Mouse (Mus musculus) heart, embryonic 12.5 days (tissue): Measurements from ENCODE around the gene Siae. TPM values are rescaled to one million over a fixed set of nuclear protein-coding genes. Genes with fewer than 3 reads are reported as not detected.

Experiments
- ATAC-seq: fragments of 200-750 bp; cut with Nextera tagmentation; 2 replicates; pipeline ENCODE4 v1.8.0; 2017; ENCODE audit warnings: moderate TSS enrichment, moderate library complexity; ENCODE audit not compliant: insufficient number of reproducible peaks, low FRiP score
- H3K27ac ChIP-seq: fragments of 300-500 bp; sonication (generic); 2 replicates; pipeline ENCODE4 v1.5.1; 2016; ENCODE audit warnings: mild to moderate bottlenecking, moderate library complexity; ENCODE audit not compliant: poor library complexity, severe bottlenecking
- H3K27me3 ChIP-seq: fragments of 300-500 bp; sonication (generic); replicated peaks from 2 replicates; pipeline ENCODE4 v1.6.1; 2016; ENCODE audit warnings: mild to moderate bottlenecking, moderate library complexity
- H3K36me3 ChIP-seq: fragments of 300-500 bp; sonication (generic); 2 replicates; pipeline ENCODE4 v1.6.1; 2016; ENCODE audit warnings: mild to moderate bottlenecking, moderate library complexity
- H3K4me1 ChIP-seq: fragments of 300-500 bp; sonication (generic); replicated peaks from 2 replicates; pipeline ENCODE4 v1.6.1; 2016; ENCODE audit warnings: mild to moderate bottlenecking
- H3K4me2 ChIP-seq: fragments of 300-500 bp; sonication (generic); 2 replicates; pipeline ENCODE4 v1.6.1; 2016; ENCODE audit warnings: mild to moderate bottlenecking, moderate library complexity
- H3K4me3 ChIP-seq: fragments of 300-500 bp; sonication (generic); 2 replicates; pipeline ENCODE4 v1.5.1; 2016; ENCODE audit warnings: mild to moderate bottlenecking
- H3K9ac ChIP-seq: fragments of 300-500 bp; sonication (generic); 2 replicates; pipeline ENCODE4 v1.6.1; 2016; ENCODE audit warnings: mild to moderate bottlenecking, moderate library complexity
- H3K9me3 ChIP-seq: fragments of 300-500 bp; sonication (generic); replicated peaks from 2 replicates; pipeline ENCODE4 v1.6.1; 2016; ENCODE audit warnings: mild to moderate bottlenecking, moderate library complexity
- WGBS: fragments of 180-500 bp; shearing (Covaris S2); methylation state at CpG from one replicate; pipeline ENCODE4 v1.1.7; 2016; 5-methylcytosine and 5-hydroxymethylcytosine counted together
- polyA plus RNA-seq: library from polyadenylated mRNA; unstranded; fragments of >200 nt; fragmentation: Nextera tagmentation; extraction: Ambion mirVana; gene quantifications from 2 replicates; pipeline ENCODE4 v1.2.1, GENCODE M21; 2016

Gene Siae
- polyA plus RNA-seq, 1 experiment from 2014 or later, result 11.1 TPM

DNA sequence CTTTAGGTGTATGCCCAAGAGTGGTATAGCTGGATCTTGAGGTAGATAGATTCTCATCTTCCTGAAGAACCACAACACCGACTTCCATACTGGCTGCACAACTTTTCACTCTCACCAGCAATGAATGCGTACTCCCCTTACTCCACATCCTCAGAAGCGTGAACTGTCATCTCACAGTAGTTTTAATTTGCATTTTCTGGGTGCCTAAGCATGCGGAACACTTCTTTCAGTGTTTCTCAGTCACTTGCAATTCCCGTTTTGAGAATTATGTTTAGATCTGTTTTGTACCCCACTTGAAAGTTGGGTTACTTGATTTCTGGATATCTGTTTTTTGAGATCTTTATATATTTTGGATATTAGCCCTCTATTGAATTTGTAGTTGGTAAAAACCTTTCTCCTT is 28.1 kb downstream of the Siae start:
- Histone ChIP-seq H3K4me3 (no peak overlapping the region), H3K4me1 (no peaks in the 10 kb centered on the region), H3K27ac (no peak overlapping the region), H3K4me2 (no peak overlapping the region), H3K27me3 (no peaks in the 10 kb centered on the region), H3K9ac (no peak overlapping the region), H3K9me3 (no peaks in the 10 kb centered on the region; the same call in 1 of the 2 replicates), H3K36me3 (no peaks in the 10 kb centered on the region)
- 83% methylated on average over 5 of the region's 5 CpGs for WGBS
- ATAC-seq, result no peak

DNA sequence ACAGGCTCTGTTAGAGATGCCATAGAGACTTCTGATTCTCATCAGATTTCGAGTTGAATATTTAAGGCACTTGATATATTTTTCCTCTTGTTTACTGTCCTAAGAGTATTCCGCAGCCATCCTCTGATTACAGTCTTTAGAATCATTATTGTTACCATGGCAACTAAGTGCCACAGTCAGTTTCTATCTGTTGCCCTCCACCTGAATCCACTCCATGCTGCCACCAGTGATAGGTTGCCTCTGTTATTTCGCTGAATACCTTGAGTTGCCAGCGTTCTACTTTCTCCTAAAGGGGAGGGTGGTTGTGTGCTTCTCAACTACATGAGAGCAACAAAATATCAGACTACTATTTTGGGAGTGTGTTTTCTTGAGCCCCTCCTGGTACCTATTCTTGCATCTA is 31.2 kb downstream of the Siae start:
- Histone ChIP-seq H3K27ac (no peak overlapping the region), H3K4me1 (no peaks in the 10 kb centered on the region), H3K4me3 (no peak overlapping the region), H3K9ac (no peak overlapping the region), H3K36me3 (no peaks in the 10 kb centered on the region), H3K4me2 (no peak overlapping the region), H3K9me3 (no peaks in the 10 kb centered on the region; the same call in 1 of the 2 replicates), H3K27me3 (no peaks in the 10 kb centered on the region)
- WGBS, result 77% methylated on average over 4 of the region's 4 CpGs
- ATAC-seq, result no peak

DNA sequence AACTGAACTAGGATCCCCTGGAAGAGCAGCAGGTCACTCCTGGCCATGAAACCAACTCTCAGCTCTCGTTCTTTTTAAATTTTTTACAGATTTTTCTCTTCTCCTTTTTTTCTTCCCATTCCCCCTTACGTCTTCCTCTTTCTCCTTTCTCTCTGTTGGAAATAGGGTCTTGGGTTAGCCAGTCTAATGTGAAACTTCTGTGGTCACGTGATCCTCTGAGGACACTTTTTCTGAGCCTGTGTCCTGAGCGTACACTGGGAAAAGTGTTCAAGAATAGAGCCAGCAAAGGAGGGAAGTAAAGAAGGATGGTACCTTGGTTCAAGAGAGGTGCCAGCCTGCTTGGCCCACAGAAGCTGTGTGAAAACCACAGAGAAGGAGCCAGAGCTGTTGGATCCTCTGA is 34.9 kb downstream of the Siae start:
- no peaks in the 10 kb centered on the region; the same call in 1 of the 2 replicates for H3K9me3 ChIP-seq
- ATAC-seq, result no peak
- no peaks in the 10 kb centered on the region for H3K36me3 ChIP-seq
- H3K4me1 ChIP-seq, result no peaks in the 10 kb centered on the region
- no peak overlapping the region for H3K4me2 ChIP-seq
- no peak overlapping the region for H3K27ac ChIP-seq
- H3K4me3 ChIP-seq, result no peak overlapping the region
- 76% methylated on average over 4 of the region's 4 CpGs for WGBS
- no peaks in the 10 kb centered on the region for H3K27me3 ChIP-seq
- H3K9ac ChIP-seq, result no peak overlapping the region

DNA sequence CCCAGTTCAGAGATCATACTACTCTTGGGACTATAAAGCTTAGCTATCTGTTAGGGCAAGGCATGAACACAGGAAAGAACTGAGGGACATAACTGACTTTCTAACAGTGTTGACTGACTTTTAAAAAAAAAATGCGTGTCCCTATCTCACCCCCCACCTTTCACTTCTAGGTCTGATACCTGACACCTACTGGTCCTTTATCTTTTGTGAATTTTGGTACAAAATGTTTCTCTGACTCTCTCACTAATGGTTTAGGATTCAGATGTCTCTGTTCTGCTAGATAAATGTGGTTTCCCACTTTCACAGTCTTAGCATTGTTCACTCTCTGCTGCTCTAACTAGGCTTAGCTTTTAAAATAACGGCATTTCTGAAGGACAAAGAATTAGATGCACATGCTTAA is 36.5 kb downstream of the Siae start:
- H3K4me3 ChIP-seq, result no peak overlapping the region
- H3K9ac ChIP-seq, result no peak overlapping the region
- no peaks in the 10 kb centered on the region for H3K36me3 ChIP-seq
- H3K4me2 ChIP-seq, result no peak overlapping the region
- no peaks in the 10 kb centered on the region; the same call in 1 of the 2 replicates for H3K9me3 ChIP-seq
- no peak overlapping the region for H3K27ac ChIP-seq
- no peak for ATAC-seq
- no peaks in the 10 kb centered on the region for H3K4me1 ChIP-seq
- WGBS, result 60% methylated on average over 2 of the region's 2 CpGs
- H3K27me3 ChIP-seq, result no peaks in the 10 kb centered on the region

DNA sequence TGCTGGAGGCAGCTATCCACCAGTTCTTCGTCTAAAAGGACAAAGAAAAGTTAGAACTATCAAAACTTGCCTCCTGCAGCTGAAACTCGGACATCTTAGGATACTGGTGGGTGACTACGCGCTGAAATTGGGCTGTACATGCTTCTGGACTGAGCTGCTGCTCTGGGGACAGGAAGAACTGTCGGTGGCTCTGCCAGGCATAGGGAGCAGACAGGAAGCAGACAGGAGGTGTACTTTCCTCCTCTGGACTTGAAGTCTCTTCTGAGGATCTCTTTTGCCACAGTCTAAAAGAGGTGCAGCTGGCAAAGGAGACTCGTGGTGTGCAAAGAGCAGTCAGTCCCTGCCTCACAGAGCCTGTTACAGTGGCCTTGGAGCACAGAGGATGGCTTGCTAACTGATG is 37.1 kb downstream of the Siae start:
- Histone ChIP-seq H3K4me3 (no peak overlapping the region), H3K9me3 (no peaks in the 10 kb centered on the region; the same call in 1 of the 2 replicates), H3K27ac (no peak overlapping the region), H3K27me3 (no peaks in the 10 kb centered on the region), H3K9ac (no peak overlapping the region), H3K36me3 (no peaks in the 10 kb centered on the region), H3K4me1 (no peaks in the 10 kb centered on the region), H3K4me2 (no peak overlapping the region)
- WGBS, result 40% methylated on average over 6 of the region's 6 CpGs
- no peak for ATAC-seq

DNA sequence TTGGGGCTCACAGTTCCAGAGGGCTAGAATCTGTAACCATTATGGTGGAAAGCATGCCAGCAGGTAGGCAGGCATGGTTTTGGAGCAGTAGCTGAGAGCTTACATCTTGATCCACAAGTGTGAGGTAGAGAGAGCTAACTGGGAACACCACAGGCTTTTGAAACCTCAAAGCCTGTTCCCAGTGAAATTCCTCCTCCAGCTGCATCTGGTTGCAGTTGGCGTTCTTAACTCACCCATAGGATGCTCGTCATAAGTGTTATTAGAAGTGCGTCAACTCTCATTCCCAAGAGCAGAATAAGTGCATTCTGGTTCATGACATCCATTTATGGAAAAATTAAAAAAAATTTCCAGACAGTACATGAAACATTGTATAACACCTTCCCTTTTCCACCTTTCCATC is 38.2 kb downstream of the Siae start:
- H3K4me3 ChIP-seq, result no peak overlapping the region
- WGBS, result 92% methylated on average over 3 of the region's 3 CpGs
- H3K9me3 ChIP-seq, result no peaks in the 10 kb centered on the region
- no peak overlapping the region for H3K27ac ChIP-seq
- H3K36me3 ChIP-seq, result no peaks in the 10 kb centered on the region
- no peaks in the 10 kb centered on the region for H3K4me1 ChIP-seq
- H3K4me2 ChIP-seq, result no peak overlapping the region
- ATAC-seq, result no peak
- no peak overlapping the region for H3K9ac ChIP-seq
- H3K27me3 ChIP-seq, result no peaks in the 10 kb centered on the region

DNA sequence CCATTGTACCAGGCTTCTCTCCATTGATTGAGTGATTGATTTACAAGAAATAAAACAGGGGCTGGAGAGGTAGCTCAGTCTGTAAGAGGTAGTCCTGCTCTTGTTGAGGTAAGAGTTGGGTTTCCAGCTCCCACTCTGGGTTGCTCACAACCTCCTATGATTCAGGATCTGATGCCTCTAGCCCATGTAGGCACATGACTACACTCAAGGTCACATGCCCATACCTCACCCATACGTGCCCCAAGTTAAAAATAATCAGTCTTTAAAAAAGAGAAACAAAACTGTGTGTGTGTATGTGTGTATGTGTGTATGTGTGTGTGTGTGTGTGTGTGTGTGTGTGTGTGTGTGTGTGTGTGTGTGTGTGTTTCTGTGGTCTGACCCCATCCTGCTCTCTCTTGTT is 40.1 kb downstream of the Siae start:
- Histone ChIP-seq H3K4me3 (no peak overlapping the region), H3K9me3 (no peaks in the 10 kb centered on the region)
- 60% methylated on average over 1 of the region's 1 CpGs for WGBS

DNA sequence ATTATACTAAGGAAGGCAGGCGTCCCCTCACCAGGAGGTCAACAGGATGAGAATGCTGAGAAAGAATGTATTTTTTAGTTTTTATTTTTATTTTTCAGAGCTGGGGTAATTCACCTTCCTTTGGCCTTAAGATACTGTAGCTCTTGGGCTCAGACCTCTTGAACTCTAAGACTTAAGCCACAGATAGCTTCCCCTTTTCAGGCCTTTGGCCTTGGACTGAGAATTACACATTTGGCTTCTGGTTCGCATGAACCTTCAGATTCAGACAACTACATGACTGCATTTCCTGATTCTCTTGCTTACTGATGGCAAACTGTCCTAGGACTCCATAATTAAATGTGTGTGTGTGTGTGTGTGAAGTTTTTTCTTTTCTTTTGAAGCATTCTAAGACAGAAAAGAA is 43.1 kb downstream of the Siae start:
- 91% methylated on average over 2 of the region's 2 CpGs for WGBS
- H3K9ac ChIP-seq, result no peak overlapping the region
- no peaks in the 10 kb centered on the region for H3K36me3 ChIP-seq
- H3K27me3 ChIP-seq, result no peaks in the 10 kb centered on the region
- H3K9me3 ChIP-seq, result no peaks in the 10 kb centered on the region
- no peak overlapping the region for H3K27ac ChIP-seq
- H3K4me1 ChIP-seq, result no peaks in the 10 kb centered on the region
- H3K4me3 ChIP-seq, result no peak overlapping the region
- H3K4me2 ChIP-seq, result no peak overlapping the region
- no peak for ATAC-seq

More for the DNA sequence above, 40.1 kb downstream of the Siae start:
- ATAC-seq, result no peak
- H3K27me3 ChIP-seq, result no peaks in the 10 kb centered on the region
- no peak overlapping the region for H3K9ac ChIP-seq
- H3K4me1 ChIP-seq, result no peaks in the 10 kb centered on the region
- H3K4me2 ChIP-seq, result no peak overlapping the region
- no peaks in the 10 kb centered on the region for H3K36me3 ChIP-seq
- no peak overlapping the region for H3K27ac ChIP-seq

DNA sequence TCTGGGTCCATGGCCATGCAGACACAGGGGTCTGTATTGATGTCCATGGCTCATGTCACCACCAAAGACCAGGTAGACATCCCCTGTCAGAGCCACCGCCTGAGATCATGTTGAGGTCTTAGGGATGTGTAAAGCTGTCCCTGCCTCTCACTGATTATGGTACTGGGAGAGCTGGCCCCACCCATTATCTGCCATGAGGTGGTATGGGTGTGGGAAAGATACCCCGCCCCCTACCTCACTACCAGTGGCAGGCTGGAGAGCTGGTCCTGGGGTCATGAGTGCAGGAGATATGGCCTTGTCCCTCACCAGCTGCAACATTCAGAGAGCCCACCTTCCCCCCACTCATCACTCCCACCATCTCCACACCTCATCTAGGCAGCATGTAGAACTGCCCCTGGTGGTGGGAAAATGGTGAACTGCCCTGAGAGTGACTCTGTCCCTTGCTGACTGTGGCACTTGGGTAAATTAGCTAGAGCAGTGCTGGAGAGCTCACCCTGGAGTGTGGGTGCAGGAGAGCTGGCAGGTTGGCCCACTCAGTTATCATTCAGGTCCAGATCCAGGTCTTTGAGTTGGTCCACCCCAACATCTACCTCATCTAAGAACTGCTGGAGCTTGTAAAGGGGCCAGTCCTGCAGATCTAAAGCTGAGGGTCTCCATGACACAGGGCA is 45.2 kb downstream of the Siae start:
- Histone ChIP-seq H3K4me3 (no peak overlapping the region), H3K4me2 (no peak overlapping the region), H3K9me3 (no peaks in the 10 kb centered on the region), H3K4me1 (no peaks in the 10 kb centered on the region), H3K27ac (no peak overlapping the region), H3K36me3 (no peaks in the 10 kb centered on the region), H3K27me3 (no peaks in the 10 kb centered on the region), H3K9ac (no peak overlapping the region)
- 80% methylated on average over 2 of the region's 2 CpGs for WGBS
- peak; percentile 9; the same call in 1 of the 2 replicates for ATAC-seq

DNA sequence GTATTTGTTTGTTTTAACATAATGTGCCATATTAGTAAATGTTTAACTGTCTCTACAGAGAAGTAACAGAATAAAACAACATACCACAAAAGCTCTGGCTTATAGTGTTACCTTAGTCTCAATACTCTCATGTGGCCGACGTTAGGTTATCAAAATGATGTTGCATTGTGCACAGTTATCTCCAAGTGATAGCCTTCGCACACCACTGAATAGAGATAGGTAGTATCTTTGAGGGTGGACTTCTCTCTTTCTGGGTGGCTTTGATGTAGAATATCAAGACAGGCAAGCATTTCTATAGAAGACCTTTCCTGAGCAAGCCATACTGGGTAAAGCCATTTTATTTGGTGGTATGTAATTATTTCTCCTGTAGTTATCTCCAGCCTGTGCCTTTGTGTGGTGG is 49.6 kb downstream of the Siae start:
- H3K4me2 ChIP-seq, result no peak overlapping the region
- WGBS, result 64% methylated on average over 3 of the region's 3 CpGs
- no peaks in the 10 kb centered on the region for H3K36me3 ChIP-seq
- H3K4me3 ChIP-seq, result no peak overlapping the region
- H3K4me1 ChIP-seq, result no peaks in the 10 kb centered on the region
- ATAC-seq, result no peak
- no peaks in the 10 kb centered on the region for H3K9me3 ChIP-seq
- no peak overlapping the region for H3K27ac ChIP-seq
- H3K9ac ChIP-seq, result no peak overlapping the region
- no peaks in the 10 kb centered on the region for H3K27me3 ChIP-seq

DNA sequence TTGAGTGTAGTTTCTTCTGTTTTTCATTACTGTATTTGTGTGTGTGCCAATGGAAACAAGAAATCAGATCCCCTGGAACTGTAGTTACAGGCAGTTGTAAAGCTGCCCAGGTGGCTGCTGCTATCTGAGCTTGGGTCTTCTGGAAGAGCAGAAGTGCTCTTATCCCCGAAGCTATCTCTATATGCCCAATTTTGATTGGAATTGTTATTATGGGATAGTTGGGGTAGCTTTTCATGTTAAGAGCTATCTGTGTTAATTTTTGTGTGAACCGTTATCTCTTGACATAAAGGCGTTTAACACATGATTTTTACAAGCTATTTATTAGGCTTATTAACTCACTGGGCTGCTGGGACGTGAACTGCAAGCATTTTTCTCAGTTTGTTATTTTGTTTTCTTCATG is 54.1 kb downstream of the Siae start:
- ATAC-seq, result no peak
- Histone ChIP-seq H3K27ac (no peak overlapping the region), H3K4me2 (no peak overlapping the region), H3K27me3 (no peaks in the 10 kb centered on the region), H3K9ac (no peak overlapping the region), H3K4me1 (no peaks in the 10 kb centered on the region), H3K36me3 (no peaks in the 10 kb centered on the region), H3K4me3 (no peak overlapping the region), H3K9me3 (no peaks in the 10 kb centered on the region)
- 70% methylated on average over 4 of the region's 4 CpGs for WGBS
